Mouse (Mus musculus) liver, embryonic 12.5 days (tissue): ENCODE data around the gene Kcnj10. TPM values are rescaled to one million over a fixed set of nuclear protein-coding genes. Genes with fewer than 3 reads are reported as not detected.

Experiments
- ATAC-seq: fragments of 200-750 bp; cut with Nextera tagmentation; 2 replicates; pipeline ENCODE4 v1.8.0; 2017; ENCODE audit warnings: moderate number of reproducible peaks, mild to moderate bottlenecking, moderate library complexity
- H3K27ac ChIP-seq: fragments of 300-500 bp; sonication (generic); 2 replicates; pipeline ENCODE4 v1.5.1; 2016; ENCODE audit warnings: mild to moderate bottlenecking
- H3K27me3 ChIP-seq: fragments of 300-500 bp; sonication (generic); replicated peaks from 2 replicates; pipeline ENCODE4 v1.6.1; 2016; ENCODE audit warnings: mild to moderate bottlenecking, moderate library complexity
- H3K36me3 ChIP-seq: fragments of 300-500 bp; sonication (generic); 2 replicates; pipeline ENCODE4 v1.6.1; 2016; ENCODE audit warnings: mild to moderate bottlenecking, moderate library complexity
- H3K4me1 ChIP-seq: fragments of 300-500 bp; sonication (generic); 2 replicates; pipeline ENCODE4 v1.6.1; 2016
- H3K4me2 ChIP-seq: fragments of 300-500 bp; sonication (generic); 2 replicates; pipeline ENCODE4 v1.6.1; 2016; ENCODE audit warnings: mild to moderate bottlenecking, moderate library complexity
- H3K4me3 ChIP-seq: fragments of 300-500 bp; sonication (generic); 2 replicates; pipeline ENCODE4 v1.5.1; 2016; ENCODE audit warnings: mild to moderate bottlenecking, moderate library complexity
- H3K9ac ChIP-seq: fragments of 300-500 bp; sonication (generic); 2 replicates; pipeline ENCODE4 v1.6.1; 2016; ENCODE audit warnings: mild to moderate bottlenecking, moderate library complexity
- H3K9me3 ChIP-seq: fragments of 300-500 bp; sonication (generic); replicated peaks from 2 replicates; pipeline ENCODE4 v1.6.1; 2016; ENCODE audit warnings: mild to moderate bottlenecking, moderate library complexity
- WGBS: fragments of 180-500 bp; shearing (Covaris S2); methylation state at CpG from one replicate; pipeline ENCODE4 v1.1.7; 2016; ENCODE audit not compliant: insufficient replicate concordance; 5-methylcytosine and 5-hydroxymethylcytosine counted together
- polyA plus RNA-seq: library from polyadenylated mRNA; unstranded; fragments of >200 nt; fragmentation: Nextera tagmentation; extraction: Ambion mirVana; gene quantifications from 2 replicates; pipeline ENCODE4 v1.2.1, GENCODE M21; 2016

Gene Kcnj10
- polyA plus RNA-seq, 1 experiment from 2014 or later: 0.02 TPM

GRCm38 (mm10) chr1:172392643-172393170, 51.7 kb downstream of the Kcnj10 start:
- Histone ChIP-seq H3K4me3 (no peak overlapping the region), H3K27me3 (peaks cover 19% of the 10 kb centered on the region), H3K9ac (no peak overlapping the region), H3K4me2 (no peak overlapping the region), H3K9me3 (no peaks in the 10 kb centered on the region), H3K27ac (no peak overlapping the region), H3K36me3 (no peaks in the 10 kb centered on the region), H3K4me1 (no peaks in the 10 kb centered on the region)
- peak; percentile 40; the same call in 1 of the 2 replicates for ATAC-seq
- 83% methylated on average over 2 of the region's 2 CpGs for WGBS

- H3K9me3 ChIP-seq: no peaks in the 10 kb centered on the region
- H3K4me3 ChIP-seq: no peak overlapping the region
- no peak overlapping the region for H3K4me2 ChIP-seq
- WGBS: 52% methylated on average over 8 of the region's 8 CpGs
- ATAC-seq: no peak
- no peaks in the 10 kb centered on the region for H3K36me3 ChIP-seq
- H3K4me1 ChIP-seq: no peaks in the 10 kb centered on the region
- H3K27me3 ChIP-seq: peaks cover 19% of the 10 kb centered on the region
- H3K27ac ChIP-seq: no peak overlapping the region
- H3K9ac ChIP-seq: no peak overlapping the region
Measured at GRCm38 (mm10) chr1:172393739-172394138, 52.7 kb downstream of the Kcnj10 start.

GRCm38 (mm10) chr1:172396996-172397752, 56.2 kb downstream of the Kcnj10 start:
- ATAC-seq: no peak
- WGBS: 40% methylated on average over 9 of the region's 9 CpGs
- H3K27ac ChIP-seq: no peak overlapping the region
- H3K4me1 ChIP-seq: no peaks in the 10 kb centered on the region
- no peak overlapping the region for H3K4me3 ChIP-seq
- H3K27me3 ChIP-seq: peaks cover 9% of the 10 kb centered on the region
- no peak overlapping the region for H3K9ac ChIP-seq
- no peaks in the 10 kb centered on the region for H3K9me3 ChIP-seq
- no peaks in the 10 kb centered on the region for H3K36me3 ChIP-seq
- H3K4me2 ChIP-seq: no peak overlapping the region

GRCm38 (mm10) chr1:172406077-172406706, 65.2 kb downstream of the Kcnj10 start:
- no peak overlapping the region for H3K4me2 ChIP-seq

GRCm38 (mm10) chr1:172408996-172409395, 68.0 kb downstream of the Kcnj10 start:
- H3K9me3 ChIP-seq: no peaks in the 10 kb centered on the region
- H3K27ac ChIP-seq: no peak overlapping the region
- H3K4me2 ChIP-seq: no peak overlapping the region
- H3K4me3 ChIP-seq: no peak overlapping the region
- ATAC-seq: no peak
- 8% methylated on average over 6 of the region's 6 CpGs for WGBS
- H3K27me3 ChIP-seq: no peaks in the 10 kb centered on the region; the same call in 1 of the 2 replicates
- H3K4me1 ChIP-seq: no peaks in the 10 kb centered on the region
- H3K9ac ChIP-seq: no peak overlapping the region
- no peaks in the 10 kb centered on the region for H3K36me3 ChIP-seq

More at GRCm38 (mm10) chr1:172406077-172406706, 65.2 kb downstream of the Kcnj10 start:
- H3K4me1 ChIP-seq: no peaks in the 10 kb centered on the region
- H3K27ac ChIP-seq: no peak overlapping the region
- no peaks in the 10 kb centered on the region for H3K9me3 ChIP-seq
- no peak overlapping the region for H3K4me3 ChIP-seq
- 51% methylated on average over 16 of the region's 16 CpGs for WGBS
- no peak for ATAC-seq
- H3K9ac ChIP-seq: no peak overlapping the region
- H3K27me3 ChIP-seq: no peaks in the 10 kb centered on the region; the same call in 1 of the 2 replicates
- no peaks in the 10 kb centered on the region for H3K36me3 ChIP-seq

DNA sequence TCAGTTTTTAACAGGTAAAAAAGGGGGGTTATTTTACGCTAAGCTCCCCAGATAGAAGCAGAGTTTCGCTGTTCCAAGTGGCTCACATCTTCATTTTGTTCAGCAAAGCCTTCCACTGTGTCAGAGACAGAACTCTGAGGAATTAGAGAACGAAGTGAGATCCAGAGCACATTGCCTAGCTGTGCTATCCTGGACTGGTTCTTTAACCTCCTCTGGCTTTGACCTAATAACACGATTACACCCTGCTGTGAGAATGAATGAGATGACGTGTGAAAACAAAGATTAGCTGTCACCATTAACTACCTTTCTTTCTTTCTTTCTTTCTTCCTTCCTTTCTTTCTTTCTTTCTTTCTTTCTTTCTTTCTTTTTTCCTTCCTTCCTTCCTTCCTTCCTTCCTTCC, 68.4 kb downstream of the Kcnj10 start:
- H3K9ac ChIP-seq: no peak overlapping the region
- H3K4me2 ChIP-seq: no peak overlapping the region
- no peak overlapping the region for H3K27ac ChIP-seq
- H3K36me3 ChIP-seq: no peaks in the 10 kb centered on the region
- no peaks in the 10 kb centered on the region for H3K9me3 ChIP-seq
- no peak overlapping the region for H3K4me3 ChIP-seq
- H3K4me1 ChIP-seq: no peaks in the 10 kb centered on the region
- ATAC-seq: no peak
- H3K27me3 ChIP-seq: no peaks in the 10 kb centered on the region; the same call in 1 of the 2 replicates
- 5% methylated on average over 5 of the region's 5 CpGs for WGBS

DNA sequence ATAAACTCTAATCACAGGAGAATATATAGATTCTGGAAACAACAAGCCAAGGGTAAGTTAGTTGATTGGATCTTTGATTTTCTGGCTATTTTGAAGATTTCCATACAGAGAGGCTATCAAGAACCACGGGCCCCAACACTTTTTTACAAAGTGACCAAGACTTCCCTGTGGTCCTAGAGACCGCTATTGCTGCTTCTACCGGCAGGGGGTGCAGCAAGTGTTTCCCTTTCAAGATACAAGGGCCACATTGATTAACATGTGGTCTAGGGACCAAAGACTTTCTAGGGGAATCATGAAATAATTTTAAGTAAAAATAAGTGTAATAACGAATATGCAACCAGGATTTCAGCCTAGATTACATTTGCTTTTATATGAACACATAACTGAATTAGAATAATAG, 69.8 kb downstream of the Kcnj10 start:
- H3K27me3 ChIP-seq: no peaks in the 10 kb centered on the region; the same call in 1 of the 2 replicates
- no peak for ATAC-seq
- WGBS: 3% methylated on average over 4 of the region's 4 CpGs
- H3K4me1 ChIP-seq: no peaks in the 10 kb centered on the region
- no peak overlapping the region for H3K9ac ChIP-seq
- H3K9me3 ChIP-seq: no peaks in the 10 kb centered on the region
- H3K4me2 ChIP-seq: no peak overlapping the region
- H3K4me3 ChIP-seq: no peak overlapping the region
- no peaks in the 10 kb centered on the region for H3K36me3 ChIP-seq
- no peak overlapping the region for H3K27ac ChIP-seq

DNA sequence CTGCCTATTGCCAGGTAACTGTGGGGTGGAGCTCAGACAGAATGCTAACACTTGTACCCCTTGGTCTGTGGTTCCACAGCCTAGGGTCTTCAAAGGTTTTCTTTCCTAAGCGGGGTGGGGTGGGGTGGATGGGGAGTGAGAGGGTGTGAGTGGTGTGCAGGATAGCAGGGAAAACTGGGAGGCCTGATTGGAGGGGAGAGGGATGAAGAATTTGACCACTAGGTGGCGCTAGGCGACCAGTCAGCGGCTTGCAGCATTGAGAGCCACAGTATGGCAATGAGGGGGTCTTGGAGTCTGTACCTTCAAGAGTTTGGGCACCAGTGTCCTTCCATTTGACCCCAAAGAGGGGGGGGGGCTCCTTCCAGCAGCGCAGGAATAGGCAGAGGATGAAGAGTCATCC, 71.2 kb downstream of the Kcnj10 start:
- Histone ChIP-seq H3K4me1 (no peaks in the 10 kb centered on the region), H3K36me3 (no peaks in the 10 kb centered on the region), H3K27ac (no peak overlapping the region), H3K4me2 (no peak overlapping the region), H3K9ac (no peak overlapping the region), H3K27me3 (no peaks in the 10 kb centered on the region; the same call in 1 of the 2 replicates), H3K4me3 (no peak overlapping the region), H3K9me3 (no peaks in the 10 kb centered on the region)
- ATAC-seq: peak; percentile 37; the same call in 1 of the 2 replicates
- WGBS: 0% methylated on average over 5 of the region's 5 CpGs

DNA sequence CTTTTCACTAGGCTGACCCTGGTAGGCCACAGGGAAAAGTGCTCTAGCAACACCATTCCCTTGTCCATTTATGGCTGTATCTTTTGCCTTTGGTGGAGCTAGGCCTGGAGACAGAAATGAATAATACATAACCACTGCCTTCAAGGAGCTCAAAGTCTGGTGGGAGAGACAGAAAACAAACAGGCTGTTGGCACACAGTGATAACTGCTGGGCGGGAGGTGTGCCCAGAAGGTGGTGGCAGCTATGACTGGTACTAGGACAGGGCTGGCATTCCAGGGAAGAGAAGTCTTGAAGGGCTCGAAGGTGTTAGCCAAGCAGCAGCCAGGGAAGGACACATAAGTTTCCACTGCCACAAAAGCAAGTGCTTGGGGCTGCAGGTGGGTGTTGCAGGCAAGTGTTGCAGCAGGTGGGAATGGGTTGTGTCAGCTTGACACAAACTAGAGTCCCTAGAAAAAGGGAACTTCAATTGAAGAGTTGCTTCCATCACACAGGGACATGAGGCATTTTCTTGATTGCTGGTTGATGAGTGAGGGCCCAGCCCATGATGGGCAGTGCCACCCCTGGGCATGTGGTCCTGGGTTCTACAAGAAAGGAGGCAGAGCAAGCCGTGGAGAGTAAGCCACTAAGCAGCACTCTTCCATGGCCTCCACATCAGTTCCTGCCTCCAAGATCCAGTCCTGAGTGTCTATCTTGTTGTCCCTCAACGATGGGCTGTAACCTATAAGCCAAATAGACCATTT, 72.7 kb downstream of the Kcnj10 start:
- Histone ChIP-seq H3K9ac (no peak overlapping the region), H3K36me3 (no peaks in the 10 kb centered on the region), H3K4me3 (no peak overlapping the region), H3K27me3 (no peaks in the 10 kb centered on the region), H3K27ac (no peak overlapping the region), H3K4me1 (no peaks in the 10 kb centered on the region), H3K9me3 (no peaks in the 10 kb centered on the region), H3K4me2 (no peak overlapping the region)
- no peak for ATAC-seq
- WGBS: 57% methylated on average over 4 of the region's 4 CpGs

GRCm38 (mm10) chr1:172414231-172414585, 73.2 kb downstream of the Kcnj10 start:
- no peak overlapping the region for H3K27ac ChIP-seq
- H3K4me3 ChIP-seq: no peak overlapping the region
- no peak overlapping the region for H3K4me2 ChIP-seq
- no peaks in the 10 kb centered on the region for H3K27me3 ChIP-seq
- H3K4me1 ChIP-seq: no peaks in the 10 kb centered on the region
- ATAC-seq: no peak
- H3K9me3 ChIP-seq: no peaks in the 10 kb centered on the region
- no peaks in the 10 kb centered on the region for H3K36me3 ChIP-seq
- no peak overlapping the region for H3K9ac ChIP-seq
- 66% methylated on average over 6 of the region's 6 CpGs for WGBS

GRCm38 (mm10) chr1:172415061-172415460, 74.1 kb downstream of the Kcnj10 start:
- no peak overlapping the region for H3K4me2 ChIP-seq
- 70% methylated on average over 7 of the region's 7 CpGs for WGBS
- no peak for ATAC-seq
- H3K36me3 ChIP-seq: no peaks in the 10 kb centered on the region
- H3K4me1 ChIP-seq: no peaks in the 10 kb centered on the region
- no peak overlapping the region for H3K27ac ChIP-seq
- H3K27me3 ChIP-seq: no peaks in the 10 kb centered on the region
- H3K4me3 ChIP-seq: no peak overlapping the region
- H3K9ac ChIP-seq: no peak overlapping the region
- no peaks in the 10 kb centered on the region for H3K9me3 ChIP-seq

- H3K9me3 ChIP-seq: no peaks in the 10 kb centered on the region
- no peaks in the 10 kb centered on the region for H3K27me3 ChIP-seq
- H3K4me3 ChIP-seq: no peak overlapping the region
- H3K4me1 ChIP-seq: no peaks in the 10 kb centered on the region
- WGBS: 16% methylated on average over 6 of the region's 6 CpGs
- 0 out of 2 replicates have a peak, but pooled peaks have one; percentile 18 for ATAC-seq
- no peak overlapping the region for H3K9ac ChIP-seq
- no peaks in the 10 kb centered on the region for H3K36me3 ChIP-seq
- H3K27ac ChIP-seq: no peak overlapping the region
- H3K4me2 ChIP-seq: no peak overlapping the region
Measured at GRCm38 (mm10) chr1:172418173-172418572, 77.2 kb downstream of the Kcnj10 start.
